Mouse (Mus musculus) lung, embryonic 14.5 days (tissue): ENCODE results near the gene Cdh8. TPM values are rescaled to one million over a fixed set of nuclear protein-coding genes. Genes with fewer than 3 reads are reported as not detected.

ENCODE experiments used
- ATAC-seq: fragments of 200-750 bp; cut with Nextera tagmentation; 2 replicates; pipeline ENCODE4 v1.8.0; 2017; ENCODE audit warnings: mild to moderate bottlenecking, moderate TSS enrichment, moderate library complexity; ENCODE audit not compliant: insufficient read depth
- DNase-seq: peaks from one replicate; pipeline ENCODE4 v3.0.0-alpha.2; 2015
- H3K27ac ChIP-seq: fragments of 300-500 bp; sonication (generic); 2 replicates; pipeline ENCODE4 v1.5.1; 2014; ENCODE audit warnings: low read depth, mild to moderate bottlenecking, moderate library complexity
- H3K27me3 ChIP-seq: fragments of 300-500 bp; sonication (generic); 2 replicates; pipeline ENCODE4 v1.6.1; 2014; ENCODE audit warnings: low read length, control low read depth; ENCODE audit not compliant: insufficient read depth
- H3K36me3 ChIP-seq: fragments of 300-500 bp; sonication (generic); 2 replicates; pipeline ENCODE4 v1.6.1; 2014; ENCODE audit warnings: control low read depth; ENCODE audit not compliant: insufficient read depth
- H3K4me1 ChIP-seq: fragments of 300-500 bp; sonication (generic); 2 replicates; pipeline ENCODE4 v1.6.1; 2014; ENCODE audit warnings: antibody characterized with exemption, control low read depth; ENCODE audit not compliant: insufficient read depth
- H3K4me2 ChIP-seq: fragments of 300-500 bp; sonication (generic); 2 replicates; pipeline ENCODE4 v1.6.1; 2014; ENCODE audit warnings: mild to moderate bottlenecking
- H3K4me3 ChIP-seq: fragments of 300-500 bp; sonication (generic); 2 replicates; pipeline ENCODE4 v1.5.1; 2014; ENCODE audit warnings: low read depth, low read length
- H3K9ac ChIP-seq: fragments of 300-500 bp; sonication (generic); 2 replicates; pipeline ENCODE4 v1.6.1; 2014
- H3K9me3 ChIP-seq: fragments of 300-500 bp; sonication (generic); 2 replicates; pipeline ENCODE4 v1.6.1; 2016; ENCODE audit warnings: low read depth, low read length, control low read depth
- CTCF ChIP-seq: IDR thresholded peaks from 2 replicates; pipeline ENCODE4 v1.5.1; 2016; ENCODE audit warnings: antibody characterized with exemption, low read depth
- WGBS: fragments of 180-500 bp; shearing (Covaris S2); extraction: QIAGEN DNeasy Blood & Tissue Kit; methylation state at CpG from one replicate; pipeline ENCODE4 v1.1.7; 2014; 5-methylcytosine and 5-hydroxymethylcytosine counted together
- polyA plus RNA-seq: library from polyadenylated mRNA; unstranded; fragments of >200 nt; fragmentation: Nextera tagmentation; extraction: Ambion mirVana; gene quantifications from 2 replicates; pipeline ENCODE4 v1.2.1, GENCODE M21; 2014

The Cdh8 gene
- polyA plus RNA-seq, 1 experiment from 2014 or later, result 6.8 TPM

DNA sequence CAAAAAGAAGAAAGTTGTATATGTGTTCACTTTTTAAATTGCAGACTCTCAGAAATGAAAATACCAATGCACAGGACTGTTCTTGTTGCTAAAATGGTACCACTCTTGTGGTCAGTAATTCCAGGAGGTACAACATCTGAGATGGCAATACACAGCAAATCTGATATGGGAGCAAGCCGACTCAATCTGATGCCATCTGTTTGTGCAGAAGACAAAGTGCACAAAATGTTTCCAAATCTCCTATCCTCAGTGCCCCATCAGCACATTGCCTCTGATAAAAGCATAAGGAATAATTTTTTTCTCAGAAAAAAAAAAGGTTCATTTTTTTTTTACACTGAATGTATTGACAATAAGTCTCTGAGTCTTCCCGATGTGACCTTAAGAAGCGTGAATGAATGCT lies 62.3 kb downstream of the Cdh8 start:
- DNase-seq (no peak), ATAC-seq (no peak)

DNA sequence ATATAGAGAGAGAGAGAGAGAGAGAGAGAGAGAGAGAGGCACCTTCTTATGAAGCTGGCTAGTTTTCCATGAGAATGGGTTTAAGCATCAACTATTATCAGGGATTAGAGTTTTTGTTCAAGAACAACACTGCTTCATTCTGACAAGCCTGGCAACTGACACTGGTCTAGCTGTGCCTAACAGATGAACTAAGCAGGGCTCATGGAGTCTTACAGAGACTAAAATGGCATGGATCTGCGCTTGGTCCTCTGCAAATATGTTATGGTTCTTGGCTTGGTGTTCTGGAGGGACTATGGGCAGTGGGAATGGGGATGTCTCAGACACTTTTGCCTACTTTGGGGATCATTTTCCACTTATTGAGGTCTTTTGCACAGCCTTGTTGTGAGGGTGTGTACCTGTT lies 63.0 kb downstream of the Cdh8 start:
- no peaks in the 10 kb centered on the region for H3K36me3 ChIP-seq
- DNase-seq, result no peak
- no peak overlapping the region for H3K4me2 ChIP-seq
- no peak overlapping the region for H3K9ac ChIP-seq
- no peak overlapping the region for H3K27ac ChIP-seq
- ATAC-seq, result no peak
- H3K4me1 ChIP-seq, result no peaks in the 10 kb centered on the region
- H3K4me3 ChIP-seq, result no peak overlapping the region
- H3K9me3 ChIP-seq, result no peaks in the 10 kb centered on the region
- 68% methylated on average over 1 of the region's 1 CpGs for WGBS
- no peak for TF ChIP-seq CTCF
- H3K27me3 ChIP-seq, result no peaks in the 10 kb centered on the region

More for the DNA sequence above, 62.3 kb downstream of the Cdh8 start:
- TF ChIP-seq CTCF, result no peak
- Histone ChIP-seq H3K27me3 (no peaks in the 10 kb centered on the region), H3K27ac (no peak overlapping the region), H3K4me3 (no peak overlapping the region), H3K9me3 (no peaks in the 10 kb centered on the region), H3K4me2 (no peak overlapping the region), H3K9ac (no peak overlapping the region), H3K36me3 (no peaks in the 10 kb centered on the region), H3K4me1 (no peaks in the 10 kb centered on the region)
- 67% methylated on average over 3 of the region's 3 CpGs for WGBS

GRCm38 (mm10) chr8:99349456-99349855 lies 66.8 kb downstream of the Cdh8 start:
- no peak for ATAC-seq
- no peaks in the 10 kb centered on the region for H3K27me3 ChIP-seq
- no peak overlapping the region for H3K4me3 ChIP-seq
- H3K9me3 ChIP-seq, result no peaks in the 10 kb centered on the region
- H3K4me2 ChIP-seq, result no peak overlapping the region
- no peak for TF ChIP-seq CTCF
- no peaks in the 10 kb centered on the region for H3K4me1 ChIP-seq
- no peaks in the 10 kb centered on the region for H3K36me3 ChIP-seq
- DNase-seq, result no peak
- H3K27ac ChIP-seq, result no peak overlapping the region
- H3K9ac ChIP-seq, result no peak overlapping the region

DNA sequence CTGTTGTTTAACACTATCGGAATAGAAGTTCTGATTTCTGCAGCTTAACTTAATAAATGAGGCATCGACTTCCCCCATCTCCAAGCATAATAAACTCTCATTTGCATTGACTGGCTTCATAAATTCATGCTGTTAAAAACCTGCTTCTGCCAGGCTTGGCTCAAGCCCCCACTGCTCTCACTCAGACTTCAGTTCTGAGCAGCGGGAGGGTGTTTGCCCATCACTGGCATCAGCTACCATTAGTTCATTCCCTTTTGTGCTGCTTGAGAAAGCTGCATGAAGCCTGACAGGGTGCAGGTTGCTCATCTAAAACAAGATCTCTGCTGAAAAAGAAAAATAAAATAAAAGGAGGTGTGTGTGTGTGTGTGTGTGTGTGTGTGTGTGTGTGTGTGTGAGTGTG lies 67.7 kb downstream of the Cdh8 start:
- ATAC-seq (no peak), DNase-seq (no peak)
- H3K4me1 ChIP-seq, result no peaks in the 10 kb centered on the region
- TF ChIP-seq CTCF, result no peak
- H3K4me3 ChIP-seq, result no peak overlapping the region
- 70% methylated on average over 3 of the region's 3 CpGs for WGBS
- no peaks in the 10 kb centered on the region for H3K36me3 ChIP-seq
- H3K27ac ChIP-seq, result no peak overlapping the region
- no peak overlapping the region for H3K9ac ChIP-seq
- H3K9me3 ChIP-seq, result no peaks in the 10 kb centered on the region
- H3K4me2 ChIP-seq, result no peak overlapping the region
- H3K27me3 ChIP-seq, result no peaks in the 10 kb centered on the region

DNA sequence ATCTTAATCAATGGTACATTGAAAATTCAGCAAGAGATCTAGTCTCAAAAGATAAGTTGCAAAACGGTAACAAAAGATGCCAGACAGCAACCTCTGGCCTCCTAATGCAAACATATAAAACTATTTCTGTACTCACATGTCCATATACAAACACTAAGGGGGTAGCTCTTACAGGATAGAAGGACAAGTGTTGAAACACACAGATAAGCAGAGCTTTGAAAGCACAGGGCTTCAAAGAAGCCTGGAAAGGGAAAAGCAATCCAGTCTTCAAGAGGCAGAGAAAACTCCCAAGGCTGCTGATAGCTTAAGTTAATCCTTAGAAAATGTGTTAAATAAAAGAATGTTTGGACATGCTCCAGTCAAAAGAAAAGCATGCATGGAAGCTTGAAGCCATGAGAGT lies 77.0 kb downstream of the Cdh8 start:
- no peaks in the 10 kb centered on the region for H3K36me3 ChIP-seq
- no peaks in the 10 kb centered on the region for H3K4me1 ChIP-seq
- no peak for TF ChIP-seq CTCF
- peak; percentile 39 for DNase-seq
- no peak overlapping the region for H3K9ac ChIP-seq
- no peak overlapping the region for H3K4me2 ChIP-seq
- ATAC-seq, result peak; percentile 63
- no peak overlapping the region for H3K4me3 ChIP-seq
- H3K27ac ChIP-seq, result peak overlapping the region; percentile 24; the same call in 1 of the 2 replicates
- no peaks in the 10 kb centered on the region for H3K27me3 ChIP-seq
- no peaks in the 10 kb centered on the region for H3K9me3 ChIP-seq
- 14% methylated on average over 1 of the region's 1 CpGs for WGBS

GRCm38 (mm10) chr8:99327559-99327958 lies 88.7 kb downstream of the Cdh8 start:
- no peak overlapping the region for H3K4me3 ChIP-seq
- no peaks in the 10 kb centered on the region for H3K4me1 ChIP-seq
- H3K9me3 ChIP-seq, result no peaks in the 10 kb centered on the region
- no peaks in the 10 kb centered on the region for H3K36me3 ChIP-seq
- 60% methylated on average over 5 of the region's 5 CpGs for WGBS
- no peak overlapping the region for H3K27ac ChIP-seq
- no peak overlapping the region for H3K4me2 ChIP-seq
- H3K9ac ChIP-seq, result no peak overlapping the region
- no peak for TF ChIP-seq CTCF
- no peak for ATAC-seq
- H3K27me3 ChIP-seq, result no peaks in the 10 kb centered on the region
- DNase-seq, result peak; percentile 2

DNA sequence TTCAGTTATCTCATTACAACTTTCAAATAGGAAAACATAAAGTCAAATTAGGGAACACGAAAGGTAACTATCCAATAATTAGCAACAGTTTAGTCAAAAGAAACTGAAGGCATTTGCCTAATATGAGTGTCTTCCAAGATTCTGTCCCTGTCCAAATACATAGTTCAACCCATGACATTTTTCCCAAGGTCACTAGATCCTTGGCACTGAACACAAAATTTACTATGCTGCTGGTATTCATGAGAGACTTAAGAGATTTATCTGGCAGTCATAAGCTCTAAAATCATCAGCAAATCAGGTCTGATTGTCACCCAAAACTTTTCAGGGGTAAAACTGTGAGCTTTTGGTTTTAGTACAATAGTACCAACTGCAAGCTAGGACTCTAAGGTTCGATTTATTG lies 101.7 kb downstream of the Cdh8 start:
- no peak overlapping the region for H3K4me3 ChIP-seq
- H3K27ac ChIP-seq, result no peak overlapping the region
- H3K27me3 ChIP-seq, result no peaks in the 10 kb centered on the region
- H3K4me2 ChIP-seq, result no peak overlapping the region
- no peaks in the 10 kb centered on the region for H3K9me3 ChIP-seq
- no peak overlapping the region for H3K9ac ChIP-seq
- ATAC-seq (no peak), DNase-seq (no peak)
- WGBS, result 71% methylated on average over 2 of the region's 2 CpGs
- no peaks in the 10 kb centered on the region for H3K4me1 ChIP-seq
- TF ChIP-seq CTCF, result no peak
- no peaks in the 10 kb centered on the region for H3K36me3 ChIP-seq

- DNase-seq (no peak), ATAC-seq (no peak)
- H3K9ac ChIP-seq, result no peak overlapping the region
- no peaks in the 10 kb centered on the region for H3K9me3 ChIP-seq
- no peaks in the 10 kb centered on the region for H3K36me3 ChIP-seq
- WGBS, result 80% methylated on average over 4 of the region's 4 CpGs
- no peak overlapping the region for H3K4me2 ChIP-seq
- no peaks in the 10 kb centered on the region for H3K4me1 ChIP-seq
- H3K27me3 ChIP-seq, result no peaks in the 10 kb centered on the region
- H3K4me3 ChIP-seq, result no peak overlapping the region
- TF ChIP-seq CTCF, result no peak
- H3K27ac ChIP-seq, result no peak overlapping the region
Measured at GRCm38 (mm10) chr8:99304184-99304583, 112.1 kb downstream of the Cdh8 start.
